Mouse (Mus musculus): ENCODE measurements around the gene Adk.
"Not testable (repeated sequence)": the region's sequence is repeated elsewhere in the genome, so short reads cannot be mapped to it uniquely, and the experiment has no call there.

DNA sequence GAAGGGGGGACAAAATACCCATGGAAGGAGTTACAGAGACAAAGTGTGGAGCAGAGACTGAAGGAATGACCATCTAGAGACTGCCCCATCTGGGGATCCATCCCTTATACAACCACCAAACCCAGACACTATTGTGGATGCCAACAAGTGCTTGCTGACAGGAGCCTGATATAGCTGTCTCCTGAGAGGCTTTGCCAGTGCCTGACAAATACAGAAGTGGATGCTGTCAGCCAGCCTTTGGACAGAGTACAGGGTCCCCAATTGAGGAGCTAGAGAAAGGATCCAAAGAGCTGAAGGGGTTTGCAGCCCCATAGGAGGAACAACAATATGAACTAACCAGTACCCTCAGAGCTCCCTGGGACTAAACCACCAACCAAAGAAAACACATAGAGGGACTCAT lies 41.8 kb downstream of the Adk start:
- TF ChIP-seq TAL1, GATA1 (IDR thresholded peaks at IDR 0.05; ENCODE audit: low read length): not testable (repeated sequence)

All from erythroblast, embryonic 14.5 days (primary cell).